Mouse (Mus musculus) hindbrain, postnatal 0 days (tissue): Measurements from ENCODE around the gene Lrrc75b. TPM values are rescaled to one million over a fixed set of nuclear protein-coding genes. Genes with fewer than 3 reads are reported as not detected.

ENCODE experiments used
- ATAC-seq: fragments of 200-750 bp; cut with Nextera tagmentation; 2 replicates; pipeline ENCODE4 v1.8.0; 2017; ENCODE audit warnings: mild to moderate bottlenecking, moderate TSS enrichment, moderate library complexity
- DNase-seq: peaks from one replicate; pipeline ENCODE4 v3.0.0-alpha.2; 2015; ENCODE audit warnings: low spot score
- H3K27ac ChIP-seq: fragments of 300-500 bp; sonication (generic); 2 replicates; pipeline ENCODE4 v1.5.1; 2014; ENCODE audit warnings: mild to moderate bottlenecking
- H3K27me3 ChIP-seq: fragments of 300-500 bp; sonication (generic); 2 replicates; pipeline ENCODE4 v1.6.1; 2014; ENCODE audit warnings: low read length, mixed read lengths; ENCODE audit not compliant: insufficient read depth
- H3K36me3 ChIP-seq: fragments of 300-500 bp; sonication (generic); 2 replicates; pipeline ENCODE4 v1.6.1; 2014; ENCODE audit warnings: low read length, mixed read lengths; ENCODE audit not compliant: insufficient read depth
- H3K4me1 ChIP-seq: fragments of 300-500 bp; sonication (generic); 2 replicates; pipeline ENCODE4 v1.6.1; 2014; ENCODE audit warnings: antibody characterized with exemption, low read length, mixed read lengths; ENCODE audit not compliant: insufficient read depth
- H3K4me2 ChIP-seq: fragments of 300-500 bp; sonication (generic); 2 replicates; pipeline ENCODE4 v1.6.1; 2014; ENCODE audit warnings: low read depth, mild to moderate bottlenecking, low read length, moderate library complexity, mixed read lengths
- H3K4me3 ChIP-seq: fragments of 300-500 bp; sonication (generic); 2 replicates; pipeline ENCODE4 v1.5.1; 2014; ENCODE audit warnings: low read length
- H3K9ac ChIP-seq: fragments of 300-500 bp; sonication (generic); replicated peaks from 2 replicates; pipeline ENCODE4 v1.6.1; 2014; ENCODE audit warnings: mild to moderate bottlenecking, low read length, moderate library complexity, mixed read lengths
- H3K9me3 ChIP-seq: fragments of 300-500 bp; sonication (generic); 2 replicates; pipeline ENCODE4 v1.6.1; 2016; ENCODE audit warnings: low read length, mixed read lengths
- CTCF ChIP-seq: IDR thresholded peaks from 2 replicates; pipeline ENCODE4 v1.5.1; 2016; ENCODE audit warnings: antibody characterized with exemption, control low read depth, low read depth
- WGBS: fragments of 180-500 bp; shearing (Covaris S2); extraction: QIAGEN DNeasy Blood & Tissue Kit; methylation state at CpG from one replicate; pipeline ENCODE4 v1.1.7; 2014; 5-methylcytosine and 5-hydroxymethylcytosine counted together
- polyA plus RNA-seq: library from polyadenylated mRNA; unstranded; fragments of >200 nt; fragmentation: Nextera tagmentation; extraction: Ambion mirVana; gene quantifications from 2 replicates; pipeline ENCODE4 v1.2.1, GENCODE M21; 2015
- total RNA-seq: library from RNA; depleted of rRNA; stranded (reverse); fragments of >200 nt; gene quantifications from 2 replicates; pipeline ENCODE4 v1.2.3, GENCODE M21; 2014

Gene Lrrc75b
- total and polyA plus RNA-seq, 2 experiments from 2014 or later: 26.0 to 30.3 TPM

GRCm38 (mm10) chr10:75562596-75562995 lies 2.5 kb upstream of the Lrrc75b start:
- no peaks in the 10 kb centered on the region for H3K9me3 ChIP-seq
- no peaks in the 10 kb centered on the region for H3K27me3 ChIP-seq
- no peak for DNase-seq
- 89% methylated on average over 8 of the region's 8 CpGs for WGBS
- no peaks in the 10 kb centered on the region for H3K36me3 ChIP-seq
- H3K4me2 ChIP-seq: no peak overlapping the region
- ATAC-seq: no peak
- no peak overlapping the region for H3K27ac ChIP-seq
- no peak overlapping the region for H3K9ac ChIP-seq
- peaks cover 18% of the 10 kb centered on the region for H3K4me1 ChIP-seq
- no peak for TF ChIP-seq CTCF
- no peak overlapping the region for H3K4me3 ChIP-seq

DNA sequence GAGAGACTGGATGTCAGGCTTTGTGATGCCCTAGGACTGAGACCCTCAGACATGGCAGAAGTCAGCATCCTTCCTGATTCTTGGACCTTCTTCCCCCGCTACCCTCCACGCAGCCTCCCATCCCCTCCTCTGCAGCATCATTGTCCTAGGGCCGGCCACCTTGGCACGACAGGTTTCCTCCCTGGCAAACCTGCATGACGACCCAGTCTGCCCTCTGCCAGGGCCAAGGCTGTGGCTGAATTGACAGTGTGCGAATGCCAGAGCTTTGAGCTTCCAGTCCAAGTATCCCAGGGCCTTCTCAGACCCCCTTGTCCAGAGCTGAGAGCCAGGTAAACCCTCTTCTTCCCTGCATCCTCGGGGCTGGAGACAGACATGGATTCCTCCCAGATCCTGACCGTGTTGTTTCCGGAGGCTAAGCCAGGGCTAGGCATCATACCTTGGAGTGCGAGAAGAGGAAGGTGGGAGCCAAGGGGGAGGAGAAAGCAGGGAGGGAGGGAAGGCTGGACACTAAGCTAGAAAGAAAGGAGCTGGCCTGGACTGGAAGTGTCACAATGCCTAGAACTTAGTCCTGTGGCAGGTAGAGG lies 1.0 kb upstream of the Lrrc75b start, which contains the start of gene Ggt1:
Ggt1 (plus strand) TSS at position 534 of the 584 bp plus-strand sequence.
- TF ChIP-seq CTCF: no peak
- 56% methylated on average over 10 of the region's 10 CpGs for WGBS
- DNase-seq (no peak), ATAC-seq (no peak)
- no peaks in the 10 kb centered on the region for H3K36me3 ChIP-seq
- H3K4me3 ChIP-seq: peak within 1 kb of the TSS; percentile 66
- H3K4me2 ChIP-seq: peak within 1 kb of the TSS; percentile 82
- peak within 1 kb of the TSS; percentile 97 for H3K27ac ChIP-seq
- H3K27me3 ChIP-seq: no peaks in the 10 kb centered on the region
- no peaks in the 10 kb centered on the region for H3K9me3 ChIP-seq
- H3K4me1 ChIP-seq: peaks cover 32% of the 10 kb centered on the region
- H3K9ac ChIP-seq: peak within 1 kb of the TSS; percentile 90; the same call in 1 of the 2 replicates

DNA sequence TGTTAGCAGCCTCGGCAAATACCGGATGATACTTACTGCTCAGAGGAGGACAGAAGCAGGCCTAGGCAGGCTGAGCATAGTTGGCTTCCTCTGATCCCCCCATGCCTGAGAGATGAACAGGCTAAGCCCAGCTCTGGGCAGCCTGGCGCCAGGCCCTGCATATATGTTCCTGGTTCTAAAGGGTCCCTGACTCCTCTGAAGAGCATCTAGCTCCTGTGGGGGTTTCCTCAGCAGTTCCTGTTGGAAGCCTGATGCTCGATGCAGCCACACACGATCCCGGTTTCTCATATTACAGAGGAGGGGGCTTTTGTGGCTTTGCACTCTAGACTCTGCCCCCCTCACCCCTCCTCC lies 394 bp upstream of the Lrrc75b start:
- DNase-seq (peak; percentile 42), ATAC-seq (peak; percentile 24)
- peak overlapping the region; percentile 66 for H3K4me3 ChIP-seq
- TF ChIP-seq CTCF: no peak
- peak overlapping the region; percentile 97 for H3K27ac ChIP-seq
- H3K9ac ChIP-seq: peak overlapping the region; percentile 90; the same call in 1 of the 2 replicates
- no peaks in the 10 kb centered on the region for H3K9me3 ChIP-seq
- 10% methylated on average over 6 of the region's 6 CpGs for WGBS
- H3K27me3 ChIP-seq: no peaks in the 10 kb centered on the region
- H3K4me2 ChIP-seq: peak overlapping the region; percentile 82
- peaks cover 39% of the 10 kb centered on the region for H3K4me1 ChIP-seq
- no peaks in the 10 kb centered on the region for H3K36me3 ChIP-seq

DNA sequence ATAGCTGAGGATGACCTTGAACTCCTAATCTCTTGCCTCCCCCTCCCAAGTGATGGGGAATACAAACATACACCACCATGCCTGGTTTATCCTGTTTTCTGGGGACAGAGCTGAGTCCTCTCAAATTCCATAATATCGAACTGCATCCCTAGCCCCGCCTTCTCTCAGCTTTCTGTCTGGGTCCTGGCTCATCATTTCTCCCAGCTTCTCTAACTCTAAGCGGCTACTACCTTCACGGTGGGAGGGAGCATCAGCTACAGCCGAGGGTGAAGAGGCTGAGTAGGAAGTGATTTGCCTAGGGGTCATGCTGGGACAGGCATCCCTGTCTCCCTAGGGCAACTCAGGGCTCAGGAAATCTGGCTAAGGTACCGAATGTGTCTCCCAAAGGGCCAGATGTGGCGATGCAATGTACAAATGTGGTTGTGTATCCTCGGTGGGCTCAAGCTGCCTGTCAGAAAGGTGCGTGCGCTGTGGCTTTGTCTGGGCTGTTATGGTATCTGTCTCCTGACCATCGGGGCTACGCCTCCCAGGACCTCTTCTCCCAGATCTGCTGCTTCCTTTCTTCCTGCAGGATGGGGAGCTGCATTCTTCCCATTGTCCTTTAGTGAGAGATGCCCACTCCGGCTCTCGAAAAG lies 972 bp downstream of the Lrrc75b start:
- H3K4me3 ChIP-seq: peak overlapping the region; percentile 66
- H3K9ac ChIP-seq: peak overlapping the region; percentile 90
- peaks cover 39% of the 10 kb centered on the region for H3K4me1 ChIP-seq
- TF ChIP-seq CTCF: no peak
- no peaks in the 10 kb centered on the region for H3K9me3 ChIP-seq
- H3K27ac ChIP-seq: peak overlapping the region; percentile 97
- WGBS: 3% methylated on average over 14 of the region's 14 CpGs
- no peaks in the 10 kb centered on the region for H3K27me3 ChIP-seq
- peak overlapping the region; percentile 82 for H3K4me2 ChIP-seq
- peak; percentile 59 for DNase-seq
- peak; percentile 24 for ATAC-seq
- H3K36me3 ChIP-seq: no peaks in the 10 kb centered on the region; the same call in 1 of the 2 replicates

- Histone ChIP-seq H3K9ac (peak overlapping the region; percentile 90), H3K27ac (peak overlapping the region; percentile 97), H3K9me3 (no peaks in the 10 kb centered on the region), H3K4me1 (peaks cover 39% of the 10 kb centered on the region), H3K4me2 (peak overlapping the region; percentile 82), H3K4me3 (peak overlapping the region; percentile 66), H3K27me3 (no peaks in the 10 kb centered on the region), H3K36me3 (peaks cover 5% of the 10 kb centered on the region; the same call in 1 of the 2 replicates)
- no peak for TF ChIP-seq CTCF
- WGBS: 17% methylated on average over 3 of the region's 3 CpGs
- ATAC-seq: peak; percentile 57
- peak; percentile 93 for DNase-seq
These were observed 1.6 kb downstream of the Lrrc75b start for GRCm38 (mm10) chr10:75558515-75558914.

GRCm38 (mm10) chr10:75556026-75556425 lies 4.1 kb downstream of the Lrrc75b start:
- H3K4me2 ChIP-seq: no peak overlapping the region
- peaks cover 37% of the 10 kb centered on the region for H3K4me1 ChIP-seq
- H3K4me3 ChIP-seq: no peak overlapping the region
- peaks cover 5% of the 10 kb centered on the region; the same call in 1 of the 2 replicates for H3K36me3 ChIP-seq
- WGBS: 14% methylated on average over 9 of the region's 9 CpGs
- peak overlapping the region; percentile 68 for H3K27ac ChIP-seq
- no peak for TF ChIP-seq CTCF
- H3K27me3 ChIP-seq: no peaks in the 10 kb centered on the region
- no peak overlapping the region for H3K9ac ChIP-seq
- no peaks in the 10 kb centered on the region for H3K9me3 ChIP-seq
- DNase-seq: peak; percentile 92
- ATAC-seq: peak; percentile 81

- H3K4me1 ChIP-seq: peaks cover 33% of the 10 kb centered on the region
- H3K4me2 ChIP-seq: no peak overlapping the region
- TF ChIP-seq CTCF: no peak
These were observed 4.6 kb downstream of the Lrrc75b start for GRCm38 (mm10) chr10:75555557-75555956.

More at GRCm38 (mm10) chr10:75555557-75555956, 4.6 kb downstream of the Lrrc75b start:
- DNase-seq (no peak), ATAC-seq (no peak)
- WGBS: 51% methylated on average over 6 of the region's 6 CpGs
- Histone ChIP-seq H3K9me3 (no peaks in the 10 kb centered on the region), H3K36me3 (peaks cover 5% of the 10 kb centered on the region; the same call in 1 of the 2 replicates), H3K27me3 (no peaks in the 10 kb centered on the region), H3K4me3 (no peak overlapping the region), H3K27ac (peak overlapping the region; percentile 62; the same call in 1 of the 2 replicates), H3K9ac (no peak overlapping the region)
